Mouse (Mus musculus) bone marrow macrophage, adult 2 months (primary cell): ENCODE data around the gene Olfr397.

Source experiments
- CTCF ChIP-seq: IDR thresholded peaks from 2 replicates; pipeline ENCODE4 v1.5.1; 2012; ENCODE audit warnings: low read depth, mild to moderate bottlenecking, low read length, moderate library complexity
- POLR2A ChIP-seq: IDR thresholded peaks from 2 replicates; pipeline ENCODE4 v1.6.1; 2012; ENCODE audit warnings: mild to moderate bottlenecking, low read depth, low read length, borderline replicate concordance

DNA sequence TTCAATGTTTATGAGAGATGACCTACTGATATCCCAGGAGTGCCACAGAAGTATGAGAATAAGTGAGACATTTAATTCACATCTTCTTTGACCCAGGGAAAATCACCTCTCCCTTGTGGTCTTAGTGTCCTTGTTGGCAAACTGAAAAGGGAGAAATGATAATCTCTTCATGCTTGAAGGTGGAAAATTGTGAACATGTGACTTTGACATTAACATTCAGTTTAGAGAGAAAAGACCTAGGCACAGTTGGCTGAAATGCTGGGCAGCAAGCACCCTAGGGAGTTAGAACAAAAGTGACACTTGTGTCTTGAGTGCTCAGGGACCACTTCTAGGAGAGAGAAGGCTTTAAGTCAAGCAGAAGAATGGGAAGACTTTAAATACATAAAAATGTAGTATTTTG lies 29.7 kb downstream of the Olfr397 start, which contains the start of gene Olfr398:
- TF ChIP-seq CTCF (no peak), POLR2A (no peak)
